In the genomic region with DNA sequence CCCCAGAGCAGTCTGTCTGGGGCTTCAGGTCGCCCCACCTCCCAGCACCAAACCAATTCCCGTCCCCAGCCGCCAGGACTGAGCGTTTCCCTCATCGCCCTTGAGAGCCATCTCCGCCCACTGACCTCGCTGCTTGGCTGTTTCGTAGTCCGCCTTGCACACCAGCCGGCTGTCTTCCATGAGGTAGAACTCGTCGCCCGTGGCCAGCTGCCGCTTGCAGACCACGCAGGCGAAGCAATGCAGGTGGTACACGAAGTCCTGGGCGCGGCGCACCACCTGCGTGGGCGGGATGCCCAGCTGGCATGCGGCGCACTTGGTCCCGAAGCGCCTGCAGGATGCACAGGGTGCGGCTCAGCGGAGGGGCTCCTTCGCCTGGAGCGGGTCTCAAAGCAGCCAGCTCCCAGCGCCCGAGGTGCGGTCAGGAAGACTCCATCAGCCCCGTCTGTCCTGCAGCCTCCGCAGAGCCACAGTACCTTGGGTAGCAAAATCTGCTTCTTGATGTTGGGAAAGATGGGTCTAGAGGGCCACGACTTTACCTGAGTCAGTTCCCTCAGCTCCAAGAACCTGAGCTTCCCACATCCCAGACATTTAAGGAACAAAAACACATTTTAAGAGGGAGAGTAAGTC, we compare ENCODE assay signal across 13 mouse cellular contexts. TPM values are rescaled to one million over a fixed set of nuclear protein-coding genes. Genes with fewer than 3 reads are reported as not detected.
DNase-seq lines count a peak whose midpoint lies in the region; ATAC-seq lines count a peak whose summit lies in the region.
"Had no signal": no experiment of that assay in that cellular context is flagged by ENCODE, and none has a peak within 500 bp of the region (broad histone marks: within the 10 kb centered on the region; RNA-seq: fewer than 3 reads in every experiment).

No protein-coding gene starts in this region.

- no peaks in the 10 kb centered on the region for H3K9me3 ChIP-seq in hindbrain, embryonic 16.5 days (ENCODE audit: control insufficient read depth, low read length)
- no peaks in the 10 kb centered on the region for H3K9me3 ChIP-seq in neural tube, embryonic 15.5 days (replicated peaks)
- H3K9me3 ChIP-seq: embryonic facial prominence, embryonic 15.5 days; limb, embryonic 13.5 days had no signal

- peaks cover 21% of the 10 kb centered on the region for H3K4me1 ChIP-seq in hindbrain, embryonic 16.5 days (ENCODE audit: control insufficient read depth, insufficient read depth, low read depth, low read length)
- H3K4me1 ChIP-seq in neural tube, embryonic 15.5 days: peaks cover 38% of the 10 kb centered on the region

- peak overlapping the region; percentile 32 for H3K4me3 ChIP-seq in hindbrain, embryonic 16.5 days (ENCODE audit: low read length)
- H3K4me3 ChIP-seq in neural tube, embryonic 15.5 days (replicated peaks): peak overlapping the region; percentile 25
- H3K4me3 ChIP-seq: embryonic facial prominence, embryonic 15.5 days; myocyte had no signal

- H3K4me2 ChIP-seq in hindbrain, embryonic 16.5 days (ENCODE audit: low read length): peak overlapping the region; percentile 53; the same call in 1 of the 2 replicates
- peak overlapping the region; percentile 48 for H3K4me2 ChIP-seq in neural tube, embryonic 15.5 days
- H3K4me2 ChIP-seq: limb, embryonic 13.5 days had no signal

- peaks cover 92% of the 10 kb centered on the region for H3K27me3 ChIP-seq in hindbrain, embryonic 16.5 days (replicated peaks; ENCODE audit: control insufficient read depth, insufficient read depth, low read length)
- H3K27me3 ChIP-seq in neural tube, embryonic 15.5 days (replicated peaks): peaks cover 100% of the 10 kb centered on the region

- DNase-seq in adrenal gland, adult (ENCODE audit: inconsistent age in 2 of 2, low spot score in 1 of 2): peak; percentile 59 to 86
- DNase-seq in adrenal gland, postnatal 4 days (ENCODE audit: low spot score in 2 of 2): no peak
- peak; percentile 41 for DNase-seq in ovary, postnatal 36 days (ENCODE audit: low spot score)
- DNase-seq in ovary, adult 18-20 months (ENCODE audit: low spot score): no peak
- DNase-seq in frontal cortex, postnatal 25 days (ENCODE audit: low spot score in 2 of 2): no peak
- DNase-seq in c-Kit-positive CD71-positive TER-119-positive erythroid progenitor cells, embryonic 14.5 days (ENCODE audit: low spot score): no peak
- DNase-seq: thymus, adult 18-20 months had no signal

- H3K36me3 ChIP-seq in hindbrain, embryonic 16.5 days (ENCODE audit: control insufficient read depth, insufficient read depth, low read length): no peaks in the 10 kb centered on the region
- H3K36me3 ChIP-seq in neural tube, embryonic 15.5 days: no peaks in the 10 kb centered on the region
- H3K36me3 ChIP-seq: embryonic facial prominence, embryonic 15.5 days; limb, embryonic 13.5 days had no signal

- ATAC-seq in hindbrain, embryonic 16.5 days: no peak
- no peak for ATAC-seq in neural tube, embryonic 15.5 days (ENCODE audit: low FRiP score)
- ATAC-seq: inflammation-experienced regulatory T-cells, adult 6 months had no signal

- H3K9ac ChIP-seq in hindbrain, embryonic 16.5 days (ENCODE audit: low read depth, low read length): no peak overlapping the region
- no peak overlapping the region for H3K9ac ChIP-seq in neural tube, embryonic 15.5 days (replicated peaks)
- H3K9ac ChIP-seq: embryonic facial prominence, embryonic 15.5 days; limb, embryonic 13.5 days had no signal

- WGBS in hindbrain, embryonic 16.5 days: 2% methylated on average over 31 of the region's 36 CpGs
- WGBS in neural tube, embryonic 15.5 days: 2% methylated on average over 33 of the region's 36 CpGs

- H3K27ac ChIP-seq in hindbrain, embryonic 16.5 days (ENCODE audit: low read depth, low read length): no peak overlapping the region
- no peak overlapping the region for H3K27ac ChIP-seq in neural tube, embryonic 15.5 days (replicated peaks)
- H3K27ac ChIP-seq: embryonic facial prominence, embryonic 15.5 days; limb, embryonic 13.5 days had no signal

RNA-seq across cellular contexts. Expression of gene Lhx3, which starts 5.1 kb away (rescaled TPM):
- 1 to 10 TPM in 1 of 2 experiments, under 1 TPM in 1; 0.71 to 1.0 TPM for total RNA-seq in adrenal gland, postnatal 4 days (2021)
- 3.3 and 4.5 TPM in 2 replicates for polyA plus RNA-seq in hindbrain, embryonic 16.5 days (2015; fragmentation: Nextera tagmentation; extraction: Ambion mirVana)
- polyA plus RNA-seq in neural tube, embryonic 15.5 days (2015; fragmentation: Nextera tagmentation; extraction: Ambion mirVana): 6.9 and 8.5 TPM in 2 replicates
- polyA plus RNA-seq: inflammation-experienced regulatory T-cells, adult 6 months; limb, embryonic 13.5 days; myocyte had no signal

RNA-seq across cellular contexts. Expression of gene Qsox2, which starts 34.4 kb away (rescaled TPM):
- total RNA-seq in adrenal gland, postnatal 4 days (2021): 10 to 100 TPM; 23.8 to 24.0 TPM
- polyA plus RNA-seq in hindbrain, embryonic 16.5 days (2015; fragmentation: Nextera tagmentation; extraction: Ambion mirVana): 15.3 and 16.7 TPM in 2 replicates
- 14.7 and 18.2 TPM in 2 replicates for polyA plus RNA-seq in neural tube, embryonic 15.5 days (2015; fragmentation: Nextera tagmentation; extraction: Ambion mirVana)

Comparison
In these comparisons a context has a peak if more than half of its experiments do, and no peak if none do; other contexts are left out.
1. DNase-seq: peak in adrenal gland, adult (2 of 2) and ovary, postnatal 36 days (single experiment); none in adrenal gland, postnatal 4 days (0 of 2), ovary, adult 18-20 months (single experiment), frontal cortex, postnatal 25 days (0 of 2) and c-Kit-positive CD71-positive TER-119-positive erythroid progenitor cells, embryonic 14.5 days (single experiment).